Mouse (Mus musculus) spleen, adult 2 months (tissue): ENCODE results near the gene Syngr1. TPM values are rescaled to one million over a fixed set of nuclear protein-coding genes. Genes with fewer than 3 reads are reported as not detected.

Source experiments
- DNase-seq, 2 experiments: peaks; one replicate each; pipeline versions ENCODE4 v3.0.0 to v3.0.0-alpha.2; 2012 to 2021; ENCODE audit warnings: low spot score in 2 of 2, low read depth in 1 of 2
- H3K27ac ChIP-seq: fragments of 200-500 bp; 2 replicates; pipeline ENCODE4 v1.5.1; 2012; ENCODE audit warnings: low read length, inconsistent platforms; ENCODE audit not compliant: insufficient read depth
- H3K27me3 ChIP-seq: fragments of 200-500 bp; 2 replicates; pipeline ENCODE4 v1.6.1; 2012; ENCODE audit warnings: mild to moderate bottlenecking, moderate library complexity, low read length, inconsistent platforms; ENCODE audit not compliant: control insufficient read depth, insufficient read depth
- H3K36me3 ChIP-seq: fragments of 200-500 bp; 2 replicates; pipeline ENCODE4 v1.6.1; 2012; ENCODE audit warnings: mild to moderate bottlenecking, low read length, inconsistent platforms; ENCODE audit not compliant: control insufficient read depth, insufficient read depth
- H3K4me1 ChIP-seq: fragments of 200-500 bp; 2 replicates; pipeline ENCODE4 v1.6.1; 2011; ENCODE audit warnings: inconsistent platforms; ENCODE audit not compliant: control insufficient read depth, insufficient read depth, insufficient read length
- H3K4me3 ChIP-seq: fragments of 200-500 bp; 2 replicates; pipeline ENCODE4 v1.5.1; 2011; ENCODE audit warnings: mild to moderate bottlenecking, inconsistent platforms; ENCODE audit not compliant: insufficient read depth, insufficient read length; ENCODE audit errors: extremely low read depth
- CTCF ChIP-seq: fragments of 200-500 bp; IDR thresholded peaks from 2 replicates; pipeline ENCODE4 v1.5.1; 2011; ENCODE audit warnings: mild to moderate bottlenecking, inconsistent platforms; ENCODE audit not compliant: insufficient read depth, insufficient read length, insufficient replicate concordance; ENCODE audit errors: extremely low read depth
- POLR2A ChIP-seq: fragments of 200-500 bp; IDR thresholded peaks from 2 replicates; pipeline ENCODE4 v1.6.1; 2011; ENCODE audit warnings: low read depth, low read length, inconsistent platforms
- WGBS: fragments of 180-500 bp; shearing (Covaris S2); methylation state at CpG from one replicate; pipeline ENCODE4 v1.1.7; 2018; 5-methylcytosine and 5-hydroxymethylcytosine counted together
- polyA plus RNA-seq: library from polyadenylated mRNA; depleted of rRNA; stranded (reverse); fragments of >200 nt; gene quantifications from 2 replicates; pipeline ENCODE4 v1.2.3, GENCODE M21; 2012

Syngr1 gene
- polyA plus RNA-seq, 1 experiment: 9.9 TPM

- no peak for TF ChIP-seq CTCF
- TF ChIP-seq POLR2A: no peak
- no peak overlapping the region for H3K27ac ChIP-seq
- DNase-seq: no peak
- no peak overlapping the region for H3K4me3 ChIP-seq
- H3K27me3 ChIP-seq: no peaks in the 10 kb centered on the region
- no peaks in the 10 kb centered on the region for H3K4me1 ChIP-seq
- H3K36me3 ChIP-seq: peaks cover 41% of the 10 kb centered on the region
- 91% methylated on average over 4 of the region's 4 CpGs for WGBS
Observed at GRCm38 (mm10) chr15:80158707-80159090, 67.6 kb downstream of the Syngr1 start.

GRCm38 (mm10) chr15:80159286-80159901, 68.3 kb downstream of the Syngr1 start:
- H3K36me3 ChIP-seq: peaks cover 38% of the 10 kb centered on the region
- TF ChIP-seq CTCF (no peak), POLR2A (no peak)
- no peak overlapping the region for H3K4me3 ChIP-seq
- no peak overlapping the region for H3K27ac ChIP-seq
- no peaks in the 10 kb centered on the region for H3K4me1 ChIP-seq
- DNase-seq: no peak
- 74% methylated on average over 8 of the region's 8 CpGs for WGBS
- H3K27me3 ChIP-seq: no peaks in the 10 kb centered on the region

- Histone ChIP-seq H3K36me3 (peaks cover 38% of the 10 kb centered on the region), H3K4me1 (no peaks in the 10 kb centered on the region), H3K27ac (no peak overlapping the region), H3K27me3 (no peaks in the 10 kb centered on the region), H3K4me3 (no peak overlapping the region)
- WGBS: 94% methylated on average over 13 of the region's 13 CpGs
- TF ChIP-seq CTCF: no peak
- TF ChIP-seq POLR2A: no peak
- DNase-seq: no peak
Observed at GRCm38 (mm10) chr15:80160223-80160622, 69.1 kb downstream of the Syngr1 start.

- Histone ChIP-seq H3K4me1 (no peaks in the 10 kb centered on the region), H3K27ac (no peak overlapping the region), H3K27me3 (no peaks in the 10 kb centered on the region), H3K36me3 (peaks cover 33% of the 10 kb centered on the region), H3K4me3 (no peak overlapping the region)
- 95% methylated on average over 4 of the region's 4 CpGs for WGBS
- no peak for TF ChIP-seq CTCF
- TF ChIP-seq POLR2A: no peak
- no peak for DNase-seq
Observed at GRCm38 (mm10) chr15:80160726-80161125, 69.6 kb downstream of the Syngr1 start.

GRCm38 (mm10) chr15:80161199-80161598, 70.1 kb downstream of the Syngr1 start:
- TF ChIP-seq POLR2A: no peak
- no peak for TF ChIP-seq CTCF
- H3K36me3 ChIP-seq: peaks cover 32% of the 10 kb centered on the region
- no peak overlapping the region for H3K4me3 ChIP-seq
- no peaks in the 10 kb centered on the region for H3K4me1 ChIP-seq
- H3K27ac ChIP-seq: no peak overlapping the region
- 92% methylated on average over 3 of the region's 3 CpGs for WGBS
- H3K27me3 ChIP-seq: no peaks in the 10 kb centered on the region
- no peak for DNase-seq

GRCm38 (mm10) chr15:80162401-80162964, 71.3 kb downstream of the Syngr1 start:
- no peak for DNase-seq
- no peaks in the 10 kb centered on the region for H3K27me3 ChIP-seq
- H3K36me3 ChIP-seq: peaks cover 28% of the 10 kb centered on the region
- H3K27ac ChIP-seq: no peak overlapping the region
- H3K4me3 ChIP-seq: no peak overlapping the region
- 85% methylated on average over 4 of the region's 4 CpGs for WGBS
- TF ChIP-seq POLR2A (no peak), CTCF (no peak)
- no peaks in the 10 kb centered on the region for H3K4me1 ChIP-seq

GRCm38 (mm10) chr15:80163274-80163673, 72.1 kb downstream of the Syngr1 start:
- Histone ChIP-seq H3K27ac (no peak overlapping the region), H3K36me3 (peaks cover 23% of the 10 kb centered on the region), H3K4me3 (no peak overlapping the region), H3K4me1 (no peaks in the 10 kb centered on the region), H3K27me3 (no peaks in the 10 kb centered on the region)
- TF ChIP-seq CTCF: no peak
- no peak for TF ChIP-seq POLR2A
- no peak for DNase-seq
- 93% methylated on average over 11 of the region's 11 CpGs for WGBS
